Comparison of ENCODE assay signal across 8 mouse cellular contexts in genomic region chr10:4341430-4341829, GRCm38 (mm10). TPM values are rescaled to one million over a fixed set of nuclear protein-coding genes. Genes with fewer than 3 reads are reported as not detected.
DNase-seq lines count a peak whose midpoint lies in the region; ATAC-seq and TF ChIP-seq lines count a peak whose summit lies in the region.

No protein-coding gene starts in this region.

- H3K27me3 ChIP-seq in hindbrain, embryonic 10.5 days (ENCODE audit: insufficient read depth, poor library complexity, severe bottlenecking) = no peaks in the 10 kb centered on the region
- H3K27me3 ChIP-seq in hindbrain, embryonic 12.5 days = no peaks in the 10 kb centered on the region; the same call in 1 of the 2 replicates
- no peaks in the 10 kb centered on the region for H3K27me3 ChIP-seq in intestine, embryonic 15.5 days (replicated peaks)

- no peak overlapping the region for H3K9ac ChIP-seq in hindbrain, embryonic 12.5 days
- peak overlapping the region; percentile 11; the same call in 1 of the 2 replicates for H3K9ac ChIP-seq in ES-E14 (ENCODE audit: insufficient read depth, low read depth, low read length, poor library complexity, severe bottlenecking)
- H3K9ac ChIP-seq in intestine, embryonic 15.5 days = no peak overlapping the region

- no peak overlapping the region for H3K4me2 ChIP-seq in hindbrain, embryonic 12.5 days (replicated peaks)
- H3K4me2 ChIP-seq in intestine, embryonic 15.5 days (replicated peaks) = no peak overlapping the region

- peak overlapping the region; percentile 50; the same call in 1 of the 2 replicates for H3K27ac ChIP-seq in hindbrain, embryonic 10.5 days
- no peak overlapping the region for H3K27ac ChIP-seq in hindbrain, embryonic 12.5 days
- H3K27ac ChIP-seq in ES-E14 (ENCODE audit: insufficient read depth, low read depth, low read length, poor library complexity, severe bottlenecking) = peak overlapping the region; percentile 42; the same call in 1 of the 2 replicates
- H3K27ac ChIP-seq in intestine, embryonic 15.5 days = no peak overlapping the region

- no peaks in the 10 kb centered on the region for H3K9me3 ChIP-seq in hindbrain, embryonic 10.5 days
- no peaks in the 10 kb centered on the region for H3K9me3 ChIP-seq in hindbrain, embryonic 12.5 days (replicated peaks)
- H3K9me3 ChIP-seq in ES-E14 (ENCODE audit: control insufficient read depth, insufficient read depth, low read depth, low read length) = no peaks in the 10 kb centered on the region
- no peaks in the 10 kb centered on the region for H3K9me3 ChIP-seq in intestine, embryonic 15.5 days

- DNase-seq in hindbrain, embryonic 10.5 days (ENCODE audit: low spot score) = peak; percentile 52
- DNase-seq in 3T3-L1 (ENCODE audit: low read depth, low spot score) (peak; percentile 74), ES-E14 (ENCODE audit: low read depth, low spot score) (peak; percentile 44)
- DNase-seq in embryo, embryonic 9.5 days (ENCODE audit: extremely low spot score) = peak; percentile 52
- DNase-seq in frontal cortex, postnatal 10 days (ENCODE audit: low spot score in 2 of 2) = no peak

- H3K36me3 ChIP-seq in hindbrain, embryonic 10.5 days = no peaks in the 10 kb centered on the region
- no peaks in the 10 kb centered on the region for H3K36me3 ChIP-seq in hindbrain, embryonic 12.5 days
- H3K36me3 ChIP-seq in ES-E14 (ENCODE audit: control insufficient read depth, insufficient read depth, low read length, poor library complexity, severe bottlenecking) = peaks cover 4% of the 10 kb centered on the region; the same call in 1 of the 2 replicates
- H3K36me3 ChIP-seq in intestine, embryonic 15.5 days = no peaks in the 10 kb centered on the region

- ATAC-seq in hindbrain, embryonic 12.5 days (ENCODE audit: low FRiP score) = no peak
- ATAC-seq in intestine, embryonic 15.5 days = peak; percentile 48; the same call in 1 of the 2 replicates
- ATAC-seq in megakaryocyte progenitor cell, adult 5-6 weeks (replicated peaks; ENCODE audit: poor library complexity) = peak; percentile 100

- H3K4me1 ChIP-seq in hindbrain, embryonic 10.5 days (replicated peaks) = peaks cover 14% of the 10 kb centered on the region
- H3K4me1 ChIP-seq in hindbrain, embryonic 12.5 days = peaks cover 11% of the 10 kb centered on the region
- H3K4me1 ChIP-seq in ES-E14 (ENCODE audit: control insufficient read depth in 2 of 2, insufficient read depth in 2 of 2, low read length in 2 of 2, poor library complexity in 1 of 2) = peaks cover 13 to 21% of the 10 kb centered on the region in 2 experiments; a peak in 3 of 4 replicates
- H3K4me1 ChIP-seq in intestine, embryonic 15.5 days (replicated peaks) = peaks cover 11% of the 10 kb centered on the region

- no peak overlapping the region for H3K4me3 ChIP-seq in hindbrain, embryonic 10.5 days
- no peak overlapping the region for H3K4me3 ChIP-seq in hindbrain, embryonic 12.5 days
- H3K4me3 ChIP-seq in ES-E14 (ENCODE audit: insufficient read depth in 1 of 2, low read depth in 1 of 2, low read length in 2 of 2, poor library complexity in 1 of 2, severe bottlenecking in 1 of 2) = no peak overlapping the region
- no peak overlapping the region for H3K4me3 ChIP-seq in intestine, embryonic 15.5 days (replicated peaks)

- WGBS in hindbrain, embryonic 10.5 days = 12% methylated on average over 2 of the region's 2 CpGs
- 38% methylated on average over 2 of the region's 2 CpGs for WGBS in hindbrain, embryonic 12.5 days
- 18% methylated on average over 2 of the region's 2 CpGs for WGBS in intestine, embryonic 15.5 days

- in situ Hi-C loops in ES-E14 (cut with MboI; ENCODE audit: low sequenced_read_pairs in 2 of 2, unreplicated experiment in 2 of 2) = no loop called here

TF ChIP-seq in ES-E14, 5 proteins besides CTCF, POLR2A, EP300 and RAD21:
- no peak for TF ChIP-seq CHD2 (IDR thresholded peaks at IDR 0.05; ENCODE audit: low read depth, low read length)
- TF ChIP-seq ZC3H11A (IDR thresholded peaks at IDR 0.05; ENCODE audit: borderline replicate concordance, low read depth, low read length) = no peak
- TF ChIP-seq ZNF384 (IDR thresholded peaks at IDR 0.05; ENCODE audit: low read depth, low read length) = no peak
- TF ChIP-seq HCFC1 (IDR thresholded peaks at IDR 0.05; ENCODE audit: borderline replicate concordance, insufficient read depth, low read length) = no peak
- TF ChIP-seq MAFK (IDR thresholded peaks at IDR 0.05; ENCODE audit: insufficient read depth, low read depth, low read length) = no peak

RNA-seq across cellular contexts. Expression of gene Zbtb2, which starts 46.5 kb away (rescaled TPM):
- 18.1 and 20.1 TPM in 2 replicates for polyA plus RNA-seq in hindbrain, embryonic 10.5 days (2016; fragmentation: Nextera tagmentation; extraction: Ambion mirVana)
- 18.1 and 19.3 TPM in 2 replicates for polyA plus RNA-seq in hindbrain, embryonic 12.5 days (2016; fragmentation: Nextera tagmentation; extraction: Ambion mirVana)
- total RNA-seq in ES-E14 (2012; rRNA removed) = 11.9 and 14.7 TPM in 2 replicates
- 11.7 and 12.0 TPM in 2 replicates for polyA plus RNA-seq in intestine, embryonic 15.5 days (2015; fragmentation: Nextera tagmentation; extraction: Ambion mirVana)
- total RNA-seq in megakaryocyte progenitor cell, adult 5-6 weeks (2015) = 15.5 and 17.5 TPM in 2 replicates
- 10.7 and 11.9 TPM in 2 replicates for total RNA-seq in megakaryocyte progenitor cell, adult 5-6 weeks (2017)

Comparison
In these comparisons a context has a peak if more than half of its experiments do, and no peak if none do; other contexts are left out.
1. H3K27ac ChIP-seq: peak in hindbrain, embryonic 10.5 days (single experiment) and ES-E14 (single experiment); none in hindbrain, embryonic 12.5 days (single experiment) and intestine, embryonic 15.5 days (single experiment).
2. DNase-seq: peak in hindbrain, embryonic 10.5 days (single experiment), 3T3-L1 (single experiment), ES-E14 (single experiment) and embryo, embryonic 9.5 days (single experiment); none in frontal cortex, postnatal 10 days (0 of 2).